Mouse (Mus musculus) embryonic facial prominence, embryonic 13.5 days (tissue): ENCODE measurements at regions not wholly inside any gene's neighbourhood (a gene's known extent, or its start where the extent isn't known, plus 50 kb on each side); places are given as distances from the start of the nearest gene placed in this dataset.

Experiments used
- ATAC-seq: fragments of 200-750 bp; cut with Nextera tagmentation; 2 replicates; pipeline ENCODE4 v1.8.0; 2017; ENCODE audit warnings: low read depth; ENCODE audit not compliant: insufficient number of reproducible peaks, insufficient read depth, low FRiP score, low TSS enrichment
- H3K27ac ChIP-seq: fragments of 300-500 bp; sonication (generic); 2 replicates; pipeline ENCODE4 v1.5.1; 2015; ENCODE audit warnings: moderate library complexity, mild to moderate bottlenecking, inconsistent platforms
- H3K27me3 ChIP-seq: fragments of 300-500 bp; sonication (generic); 2 replicates; pipeline ENCODE4 v1.6.1; 2015; ENCODE audit warnings: mild to moderate bottlenecking, inconsistent platforms
- H3K36me3 ChIP-seq: fragments of 300-500 bp; sonication (generic); 2 replicates; pipeline ENCODE4 v1.6.1; 2015; ENCODE audit warnings: mild to moderate bottlenecking, inconsistent platforms
- H3K4me1 ChIP-seq: fragments of 300-500 bp; sonication (generic); 2 replicates; pipeline ENCODE4 v1.6.1; 2015; ENCODE audit warnings: inconsistent platforms
- H3K4me2 ChIP-seq: fragments of 300-500 bp; sonication (generic); 2 replicates; pipeline ENCODE4 v1.6.1; 2015; ENCODE audit warnings: moderate library complexity, mild to moderate bottlenecking, inconsistent platforms
- H3K4me3 ChIP-seq: fragments of 300-500 bp; sonication (generic); 2 replicates; pipeline ENCODE4 v1.5.1; 2015; ENCODE audit warnings: mild to moderate bottlenecking, inconsistent platforms
- H3K9ac ChIP-seq: fragments of 300-500 bp; sonication (generic); 2 replicates; pipeline ENCODE4 v1.6.1; 2015; ENCODE audit warnings: mild to moderate bottlenecking, inconsistent platforms
- H3K9me3 ChIP-seq: fragments of 300-500 bp; sonication (generic); 2 replicates; pipeline ENCODE4 v1.6.1; 2016; ENCODE audit warnings: inconsistent platforms
- WGBS: fragments of 180-500 bp; shearing (Covaris S2); methylation state at CpG from one replicate; pipeline ENCODE4 v1.1.7; 2015; ENCODE audit warnings: mixed read lengths; 5-methylcytosine and 5-hydroxymethylcytosine counted together

GRCm38 (mm10) chr1:73797858-73798257 lies 326.4 kb downstream of the Tns1 start:
- no peaks in the 10 kb centered on the region for H3K36me3 ChIP-seq
- 76% methylated on average over 2 of the region's 2 CpGs for WGBS
- peaks cover 3% of the 10 kb centered on the region; the same call in 1 of the 2 replicates for H3K9me3 ChIP-seq
- no peak overlapping the region for H3K4me3 ChIP-seq
- H3K4me1 ChIP-seq: 0 out of 2 replicates have a peak, but pooled peaks cover 8% of the 10 kb centered on the region
- no peak overlapping the region for H3K4me2 ChIP-seq
- ATAC-seq: no peak
- no peak overlapping the region for H3K27ac ChIP-seq
- no peaks in the 10 kb centered on the region for H3K27me3 ChIP-seq
- H3K9ac ChIP-seq: no peak overlapping the region

DNA sequence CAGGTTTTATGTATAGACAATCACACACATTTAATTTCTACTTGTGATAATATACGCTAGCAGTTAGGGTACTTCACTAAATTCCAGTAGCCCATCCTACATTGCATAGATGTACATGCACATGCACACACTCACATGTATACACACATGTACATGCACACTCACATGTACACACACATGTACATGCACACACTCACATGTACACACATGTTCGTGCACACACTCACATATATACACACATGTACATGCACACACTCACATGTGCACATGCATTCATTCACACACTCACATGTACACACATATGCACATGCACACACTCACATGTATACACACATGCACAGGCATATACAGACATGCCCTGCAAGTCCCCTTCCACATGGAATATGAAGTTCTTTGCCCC lies 326.8 kb downstream of the Tns1 start:
- Histone ChIP-seq H3K36me3 (no peaks in the 10 kb centered on the region), H3K4me2 (no peak overlapping the region), H3K9me3 (peaks cover 3% of the 10 kb centered on the region; the same call in 1 of the 2 replicates), H3K9ac (no peak overlapping the region), H3K27me3 (no peaks in the 10 kb centered on the region), H3K4me1 (0 out of 2 replicates have a peak, but pooled peaks cover 8% of the 10 kb centered on the region), H3K27ac (no peak overlapping the region), H3K4me3 (no peak overlapping the region)
- ATAC-seq: no peak
- 90% methylated on average over 2 of the region's 2 CpGs for WGBS

- no peaks in the 10 kb centered on the region for H3K27me3 ChIP-seq
- no peak overlapping the region for H3K9ac ChIP-seq
- no peak overlapping the region for H3K27ac ChIP-seq
- ATAC-seq: no peak
- H3K36me3 ChIP-seq: no peaks in the 10 kb centered on the region
- 80% methylated on average over 4 of the region's 4 CpGs for WGBS
- H3K4me3 ChIP-seq: no peak overlapping the region
- H3K9me3 ChIP-seq: no peaks in the 10 kb centered on the region
- H3K4me1 ChIP-seq: peaks cover 4% of the 10 kb centered on the region; the same call in 1 of the 2 replicates
- no peak overlapping the region for H3K4me2 ChIP-seq
Measured at GRCm38 (mm10) chr1:73793871-73794270, 330.4 kb downstream of the Tns1 start.

GRCm38 (mm10) chr1:73793256-73793655 lies 331.0 kb downstream of the Tns1 start:
- Histone ChIP-seq H3K4me1 (peaks cover 4% of the 10 kb centered on the region; the same call in 1 of the 2 replicates), H3K4me2 (no peak overlapping the region), H3K27ac (no peak overlapping the region), H3K9me3 (no peaks in the 10 kb centered on the region), H3K4me3 (no peak overlapping the region), H3K36me3 (no peaks in the 10 kb centered on the region), H3K27me3 (no peaks in the 10 kb centered on the region), H3K9ac (no peak overlapping the region)
- no peak for ATAC-seq
- WGBS: 76% methylated on average over 3 of the region's 3 CpGs

GRCm38 (mm10) chr1:73792311-73792710 lies 331.9 kb downstream of the Tns1 start:
- WGBS: 95% methylated on average over 5 of the region's 5 CpGs
- ATAC-seq: no peak
- no peak overlapping the region for H3K9ac ChIP-seq
- H3K4me1 ChIP-seq: no peaks in the 10 kb centered on the region; the same call in 1 of the 2 replicates
- H3K36me3 ChIP-seq: no peaks in the 10 kb centered on the region
- H3K9me3 ChIP-seq: no peaks in the 10 kb centered on the region
- no peak overlapping the region for H3K4me2 ChIP-seq
- H3K4me3 ChIP-seq: no peak overlapping the region
- no peaks in the 10 kb centered on the region for H3K27me3 ChIP-seq
- H3K27ac ChIP-seq: no peak overlapping the region

GRCm38 (mm10) chr1:73787666-73788065 lies 336.6 kb downstream of the Tns1 start:
- no peak for ATAC-seq
- Histone ChIP-seq H3K4me2 (no peak overlapping the region), H3K4me1 (peaks cover 3% of the 10 kb centered on the region; the same call in 1 of the 2 replicates), H3K4me3 (no peak overlapping the region), H3K9me3 (no peaks in the 10 kb centered on the region), H3K27me3 (no peaks in the 10 kb centered on the region), H3K36me3 (no peaks in the 10 kb centered on the region), H3K27ac (no peak overlapping the region), H3K9ac (no peak overlapping the region)
- 48% methylated on average over 2 of the region's 2 CpGs for WGBS

DNA sequence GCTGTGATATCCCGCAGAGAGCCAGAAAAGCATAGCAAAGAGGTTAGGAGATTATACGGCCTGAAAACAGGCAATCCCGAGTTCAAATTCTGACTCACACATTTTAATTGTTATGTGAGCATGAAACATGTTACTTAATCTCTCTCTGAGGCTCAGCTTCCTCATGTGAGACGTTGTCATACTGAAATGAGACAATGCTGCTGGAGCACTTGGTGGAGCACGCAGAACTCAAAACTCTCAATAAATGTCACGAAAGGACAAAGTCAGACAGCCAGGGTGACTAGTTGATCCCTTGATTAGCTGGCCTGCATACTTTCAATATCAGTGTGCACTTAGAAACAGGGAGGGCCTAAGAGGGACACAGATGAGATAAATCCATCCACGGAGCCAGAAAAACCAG lies 337.0 kb downstream of the Tns1 start:
- no peak overlapping the region for H3K4me2 ChIP-seq
- no peak overlapping the region for H3K27ac ChIP-seq
- WGBS: 76% methylated on average over 7 of the region's 7 CpGs

GRCm38 (mm10) chr1:73783303-73783702 lies 340.9 kb downstream of the Tns1 start:
- Histone ChIP-seq H3K36me3 (no peaks in the 10 kb centered on the region), H3K4me2 (no peak overlapping the region), H3K9ac (no peak overlapping the region), H3K4me3 (no peak overlapping the region), H3K27ac (no peak overlapping the region), H3K9me3 (no peaks in the 10 kb centered on the region), H3K4me1 (0 out of 2 replicates have a peak, but pooled peaks cover 3% of the 10 kb centered on the region), H3K27me3 (no peaks in the 10 kb centered on the region)
- 52% methylated on average over 2 of the region's 2 CpGs for WGBS
- no peak for ATAC-seq

More for the DNA sequence above, 337.0 kb downstream of the Tns1 start:
- no peaks in the 10 kb centered on the region for H3K9me3 ChIP-seq
- no peak for ATAC-seq
- no peaks in the 10 kb centered on the region for H3K27me3 ChIP-seq
- no peak overlapping the region for H3K4me3 ChIP-seq
- peaks cover 3% of the 10 kb centered on the region; the same call in 1 of the 2 replicates for H3K4me1 ChIP-seq
- H3K9ac ChIP-seq: no peak overlapping the region
- H3K36me3 ChIP-seq: no peaks in the 10 kb centered on the region

DNA sequence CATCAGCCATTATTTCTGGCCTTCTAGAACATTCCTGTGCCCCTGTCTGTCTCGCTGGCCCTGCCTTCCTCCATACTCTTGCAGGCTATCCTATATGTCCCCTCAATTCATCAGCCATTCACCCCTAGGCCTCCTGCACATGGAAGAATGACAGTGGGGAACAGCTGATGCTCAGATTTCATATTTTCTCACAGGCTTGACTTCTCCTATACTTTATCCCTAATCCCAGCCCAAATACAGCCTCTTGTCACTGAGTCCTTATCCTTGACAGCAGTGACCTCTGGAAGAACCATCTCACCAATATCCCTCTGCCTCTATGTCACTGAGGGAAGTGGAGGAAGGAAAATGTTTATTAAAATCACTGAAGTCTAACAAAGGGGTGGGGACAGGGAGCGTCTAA lies 341.4 kb downstream of the Tns1 start:
- 0 out of 2 replicates have a peak, but pooled peaks cover 3% of the 10 kb centered on the region for H3K4me1 ChIP-seq
- no peaks in the 10 kb centered on the region for H3K9me3 ChIP-seq
- H3K27me3 ChIP-seq: no peaks in the 10 kb centered on the region
- no peak overlapping the region; the same call in 1 of the 2 replicates for H3K27ac ChIP-seq
- H3K4me3 ChIP-seq: no peak overlapping the region
- WGBS: 71% methylated on average over 2 of the region's 2 CpGs
- H3K4me2 ChIP-seq: no peak overlapping the region
- ATAC-seq: no peak
- H3K36me3 ChIP-seq: no peaks in the 10 kb centered on the region
- H3K9ac ChIP-seq: no peak overlapping the region

GRCm38 (mm10) chr1:73771773-73772172 lies 352.5 kb downstream of the Tns1 start:
- 0 out of 2 replicates have a peak, but pooled peaks have one; percentile 52 for ATAC-seq
- Histone ChIP-seq H3K4me1 (peaks cover 7% of the 10 kb centered on the region; the same call in 1 of the 2 replicates), H3K27ac (no peak overlapping the region; the same call in 1 of the 2 replicates), H3K36me3 (no peaks in the 10 kb centered on the region), H3K9me3 (no peaks in the 10 kb centered on the region), H3K27me3 (no peaks in the 10 kb centered on the region), H3K9ac (no peak overlapping the region), H3K4me3 (no peak overlapping the region), H3K4me2 (no peak overlapping the region)
- WGBS: 13% methylated on average over 5 of the region's 5 CpGs

DNA sequence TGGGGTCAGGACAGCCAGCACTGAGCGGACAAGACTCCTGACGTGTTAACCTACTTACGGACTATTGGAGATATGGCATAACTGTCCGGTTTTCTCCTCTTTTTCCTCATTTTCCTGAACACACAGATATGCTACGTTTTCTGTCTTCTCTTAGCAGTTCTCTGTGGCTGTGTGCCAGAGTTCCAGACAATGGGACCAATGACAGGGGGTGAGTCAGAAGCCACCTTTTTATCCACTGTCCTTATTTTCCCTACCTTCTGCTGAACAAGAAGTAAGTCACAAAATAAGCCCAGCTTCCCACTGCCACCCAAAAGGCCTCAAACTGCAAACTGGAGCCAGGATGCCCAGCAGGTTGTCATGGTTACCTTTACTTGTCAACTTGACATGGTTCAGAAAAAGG lies 353.6 kb downstream of the Tns1 start:
- Histone ChIP-seq H3K4me3 (no peak overlapping the region), H3K9ac (no peak overlapping the region), H3K36me3 (no peaks in the 10 kb centered on the region), H3K4me1 (peaks cover 7% of the 10 kb centered on the region; the same call in 1 of the 2 replicates), H3K27me3 (no peaks in the 10 kb centered on the region), H3K4me2 (no peak overlapping the region), H3K9me3 (no peaks in the 10 kb centered on the region), H3K27ac (no peak overlapping the region)
- ATAC-seq: no peak
- 85% methylated on average over 5 of the region's 5 CpGs for WGBS

DNA sequence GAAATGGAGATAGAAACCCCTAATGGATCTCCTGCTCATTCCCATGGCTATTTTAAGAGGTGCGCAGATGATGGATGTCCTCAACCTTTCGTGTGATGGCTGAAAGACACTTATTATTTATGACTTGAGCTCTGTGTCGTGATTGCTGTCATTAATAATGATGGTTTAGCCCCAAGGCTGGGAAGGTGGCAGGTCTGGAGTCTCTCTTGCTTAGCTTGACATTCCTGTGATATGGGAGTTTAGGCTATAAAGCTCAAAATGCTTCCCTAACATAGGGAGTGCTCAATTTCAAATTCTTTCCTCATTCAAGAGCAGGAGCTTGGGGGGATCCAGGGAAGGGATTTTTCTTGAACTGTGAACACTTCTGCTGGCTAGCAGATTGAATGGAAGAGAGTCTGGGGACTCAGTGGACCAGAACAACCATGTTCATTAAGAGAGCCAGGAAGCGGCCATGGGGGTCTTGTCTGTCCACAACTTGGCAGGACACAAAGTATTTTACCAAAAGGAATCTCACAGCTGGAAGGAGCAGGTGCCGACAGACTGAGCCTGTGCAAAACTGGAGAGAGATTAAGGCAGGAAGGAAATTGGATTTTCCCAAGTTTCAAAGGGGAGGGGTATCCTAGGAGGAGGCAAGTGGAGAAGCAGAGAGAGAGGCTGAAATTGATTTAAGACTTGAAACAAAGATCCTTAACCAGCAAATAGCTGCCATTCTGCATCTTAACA lies 359.5 kb downstream of the Tns1 start:
- H3K27me3 ChIP-seq: no peaks in the 10 kb centered on the region
- H3K9me3 ChIP-seq: no peaks in the 10 kb centered on the region
- H3K36me3 ChIP-seq: no peaks in the 10 kb centered on the region
- no peak for ATAC-seq
- peaks cover 9% of the 10 kb centered on the region for H3K4me1 ChIP-seq
- H3K27ac ChIP-seq: no peak overlapping the region
- H3K4me2 ChIP-seq: no peak overlapping the region
- H3K4me3 ChIP-seq: no peak overlapping the region
- 52% methylated on average over 5 of the region's 5 CpGs for WGBS
- no peak overlapping the region for H3K9ac ChIP-seq
